Mouse (Mus musculus) liver, embryonic 14.5 days (tissue): ENCODE results near the gene Vps13c. TPM values are rescaled to one million over a fixed set of nuclear protein-coding genes. Genes with fewer than 3 reads are reported as not detected.
A peak's percentile ranks its signal among the peaks of the same experiment; 100 is the strongest.

Experiments used
- ATAC-seq: fragments of 200-750 bp; cut with Nextera tagmentation; 2 replicates; pipeline ENCODE4 v1.8.0; 2017; ENCODE audit warnings: moderate number of reproducible peaks, mild to moderate bottlenecking, moderate library complexity; ENCODE audit not compliant: insufficient read depth
- DNase-seq, 3 experiments: peaks; one replicate each; pipeline ENCODE4 v3.0.0-alpha.2; 2012 to 2013; ENCODE audit warnings: low read depth in 3 of 3, low spot score in 3 of 3
- H3K27ac ChIP-seq: fragments of 300-500 bp; sonication (generic); 2 replicates; pipeline ENCODE4 v1.5.1; 2014; ENCODE audit warnings: moderate library complexity, mild to moderate bottlenecking, control low read depth, inconsistent platforms
- H3K27me3 ChIP-seq: fragments of 300-500 bp; sonication (generic); 2 replicates; pipeline ENCODE4 v1.6.1; 2014; ENCODE audit warnings: mild to moderate bottlenecking, low read length, moderate library complexity; ENCODE audit not compliant: control insufficient read depth, insufficient read depth
- H3K36me3 ChIP-seq: fragments of 300-500 bp; sonication (generic); replicated peaks from 2 replicates; pipeline ENCODE4 v1.6.1; 2014; ENCODE audit warnings: low read depth; ENCODE audit not compliant: control insufficient read depth, insufficient read depth
- H3K4me1 ChIP-seq, 2 experiments: fragments of 200-500 bp in 1 of 2; fragments of 300-500 bp in 1 of 2; sonication (generic) in 1 of 2; replicated peaks; 2 replicates each; pipeline ENCODE4 v1.6.1; 2012 to 2014; ENCODE audit warnings: antibody characterized with exemption in 1 of 2, inconsistent platforms in 1 of 2, low read length in 1 of 2; ENCODE audit not compliant: control insufficient read depth in 2 of 2, insufficient read depth in 2 of 2
- H3K4me2 ChIP-seq: fragments of 300-500 bp; sonication (generic); 2 replicates; pipeline ENCODE4 v1.6.1; 2014; ENCODE audit warnings: low read depth, mild to moderate bottlenecking, control low read depth, moderate library complexity
- H3K4me3 ChIP-seq, 2 experiments: fragments of 200-500 bp in 1 of 2; fragments of 300-500 bp in 1 of 2; sonication (generic) in 1 of 2; 2 replicates each; pipeline ENCODE4 v1.5.1; 2012 to 2014; ENCODE audit warnings: low read depth in 2 of 2, low read length in 2 of 2, mild to moderate bottlenecking in 2 of 2, control low read depth in 1 of 2, inconsistent platforms in 1 of 2, moderate library complexity in 1 of 2; ENCODE audit not compliant: insufficient read depth in 1 of 2
- H3K9ac ChIP-seq: fragments of 300-500 bp; sonication (generic); replicated peaks from 2 replicates; pipeline ENCODE4 v1.6.1; 2014; ENCODE audit warnings: mild to moderate bottlenecking, control low read depth, moderate library complexity
- H3K9me3 ChIP-seq: fragments of 300-500 bp; sonication (generic); 2 replicates; pipeline ENCODE4 v1.6.1; 2016; ENCODE audit warnings: low read length, mixed read lengths; ENCODE audit not compliant: control insufficient read depth
- CTCF ChIP-seq: IDR thresholded peaks from 2 replicates; pipeline ENCODE4 v1.5.1; 2016; ENCODE audit warnings: antibody characterized with exemption, low read depth, control low read depth
- EP300 ChIP-seq: IDR thresholded peaks from 2 replicates; pipeline ENCODE4 v1.6.1; 2016; ENCODE audit warnings: antibody characterized with exemption, low read depth
- WGBS: fragments of 180-500 bp; shearing (Covaris S2); extraction: QIAGEN DNeasy Blood & Tissue Kit; methylation state at CpG from one replicate; pipeline ENCODE4 v1.1.7; 2014; ENCODE audit not compliant: insufficient replicate concordance; 5-methylcytosine and 5-hydroxymethylcytosine counted together
- polyA plus RNA-seq, 2 experiments: library from polyadenylated mRNA; depleted of rRNA in 1 of 2; stranded (reverse) in 1 of 2; unstranded in 1 of 2; fragments of >200 nt; fragmentation: Nextera tagmentation in 1 of 2; extraction: Ambion mirVana in 1 of 2; gene quantifications; 2 replicates each; pipeline versions ENCODE4 v1.2.1 to v1.2.3; 2012 to 2014

The Vps13c gene
- polyA plus RNA-seq, 2 experiments = 6.6 to 7.2 TPM

GRCm38 (mm10) chr9:67975491-67975890, 135.3 kb downstream of the Vps13c start:
- H3K4me1 ChIP-seq = no peaks in the 10 kb centered on the region
- peaks cover 21% of the 10 kb centered on the region for H3K36me3 ChIP-seq
- no peak for TF ChIP-seq CTCF
- TF ChIP-seq EP300 = no peak
- 87% methylated on average over 9 of the region's 9 CpGs for WGBS
- no peaks in the 10 kb centered on the region for H3K27me3 ChIP-seq
- no peak for DNase-seq
- no peak overlapping the region for H3K9ac ChIP-seq
- no peak overlapping the region for H3K4me2 ChIP-seq
- no peaks in the 10 kb centered on the region for H3K9me3 ChIP-seq
- H3K27ac ChIP-seq = no peak overlapping the region
- ATAC-seq = no peak
- H3K4me3 ChIP-seq = no peak overlapping the region

DNA sequence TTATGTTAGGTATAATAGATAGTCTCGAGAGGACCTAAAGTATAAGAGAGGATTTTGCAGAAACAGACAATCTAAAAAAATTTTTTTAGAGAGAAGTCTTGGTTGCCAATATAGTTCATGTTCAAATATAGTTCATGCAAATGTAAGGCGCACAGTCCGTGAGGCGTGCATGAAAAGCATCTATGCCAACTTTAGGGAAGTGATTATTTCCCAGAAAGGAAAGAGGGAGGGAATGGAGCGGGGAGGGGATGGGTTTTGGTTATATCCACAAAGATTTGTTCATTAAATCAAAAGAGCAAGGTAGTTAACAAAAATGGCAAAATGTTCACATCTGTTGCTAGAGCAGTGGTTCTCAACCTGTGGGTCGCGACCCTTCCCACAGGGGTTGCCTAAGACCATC, 166.4 kb downstream of the Vps13c start:
- no peak for ATAC-seq
- Histone ChIP-seq H3K27ac (no peak overlapping the region), H3K36me3 (no peaks in the 10 kb centered on the region), H3K4me2 (no peak overlapping the region), H3K27me3 (no peaks in the 10 kb centered on the region), H3K4me3 (no peak overlapping the region), H3K9ac (no peak overlapping the region), H3K4me1 (no peaks in the 10 kb centered on the region), H3K9me3 (no peaks in the 10 kb centered on the region)
- no peak for TF ChIP-seq EP300
- no peak for TF ChIP-seq CTCF
- WGBS = 73% methylated on average over 7 of the region's 7 CpGs
- DNase-seq = no peak

DNA sequence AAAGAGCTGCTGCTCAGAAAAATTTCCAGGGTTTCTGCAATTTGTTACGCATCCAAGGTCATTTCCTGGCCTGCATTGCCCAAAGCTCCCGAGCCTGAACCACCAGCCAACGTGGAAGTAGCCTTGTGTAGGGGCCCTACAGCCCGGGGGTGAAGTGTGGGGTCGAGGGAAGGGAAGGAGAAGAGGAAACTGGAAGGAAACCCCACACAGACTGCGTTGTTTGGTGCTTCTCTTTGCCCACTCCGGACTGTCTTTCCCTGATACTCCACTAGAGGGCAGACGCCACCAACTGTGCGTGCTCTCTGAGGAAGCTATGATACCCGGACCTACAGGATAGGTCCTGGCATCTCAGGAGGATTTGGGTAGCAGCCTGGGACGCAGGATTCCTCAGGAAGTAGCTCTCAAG, 174.8 kb downstream of the Vps13c start:
- no peak for ATAC-seq
- DNase-seq = peak; percentile 11 to 16 (median 12)
- Histone ChIP-seq H3K27me3 (no peaks in the 10 kb centered on the region), H3K27ac (no peak overlapping the region), H3K4me3 (no peak overlapping the region), H3K36me3 (no peaks in the 10 kb centered on the region), H3K4me2 (no peak overlapping the region), H3K9me3 (no peaks in the 10 kb centered on the region), H3K4me1 (no peaks in the 10 kb centered on the region), H3K9ac (no peak overlapping the region)
- TF ChIP-seq EP300 (no peak), CTCF (peak; percentile 93)
- 8% methylated on average over 11 of the region's 11 CpGs for WGBS

DNA sequence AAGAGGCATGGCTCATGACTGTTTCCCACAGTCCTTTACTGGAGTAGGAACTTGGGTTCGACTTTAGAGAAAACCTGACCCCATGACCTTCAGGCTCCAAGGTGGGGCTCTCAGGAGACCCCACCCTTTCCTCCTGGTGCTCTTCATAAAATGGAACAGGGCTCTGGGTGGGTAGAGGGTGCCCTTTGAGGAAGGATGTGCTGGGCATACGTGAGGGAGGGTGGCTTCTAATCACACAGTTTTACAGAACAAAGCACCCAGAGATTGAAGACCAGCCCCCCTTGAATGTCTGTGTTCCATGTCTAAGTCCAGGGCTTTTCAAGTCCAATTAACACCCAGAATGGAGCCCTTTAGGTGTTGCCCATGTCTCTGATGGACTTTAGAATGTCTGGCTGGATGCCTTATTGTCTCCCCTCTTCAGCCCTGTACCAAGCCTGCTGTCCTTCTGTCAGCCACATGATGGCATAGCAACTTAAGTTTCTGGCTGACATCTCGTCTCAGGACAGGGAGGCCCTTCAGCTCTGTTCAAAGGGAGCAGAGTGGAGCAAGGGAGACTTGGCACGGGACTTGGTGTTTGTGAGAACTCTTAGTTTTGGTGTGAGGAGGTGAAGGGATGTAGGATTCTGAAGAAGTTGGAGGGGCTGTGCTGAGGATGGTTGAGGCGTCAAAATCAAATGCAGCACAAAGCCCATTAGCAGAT, 176.2 kb downstream of the Vps13c start:
- H3K4me1 ChIP-seq = no peaks in the 10 kb centered on the region
- H3K9me3 ChIP-seq = no peaks in the 10 kb centered on the region
- TF ChIP-seq EP300 = no peak
- peak; percentile 31; the same call in 1 of the 2 replicates for TF ChIP-seq CTCF
- DNase-seq (no peak), ATAC-seq (no peak)
- no peak overlapping the region for H3K27ac ChIP-seq
- H3K36me3 ChIP-seq = no peaks in the 10 kb centered on the region
- H3K27me3 ChIP-seq = no peaks in the 10 kb centered on the region
- WGBS = 41% methylated on average over 5 of the region's 5 CpGs
- H3K4me3 ChIP-seq = no peak overlapping the region
- H3K9ac ChIP-seq = no peak overlapping the region
- H3K4me2 ChIP-seq = no peak overlapping the region

GRCm38 (mm10) chr9:68020776-68021365, 180.7 kb downstream of the Vps13c start:
- H3K4me2 ChIP-seq = no peak overlapping the region
- TF ChIP-seq EP300 (no peak), CTCF (no peak)
- no peaks in the 10 kb centered on the region for H3K4me1 ChIP-seq
- no peaks in the 10 kb centered on the region for H3K36me3 ChIP-seq
- H3K27me3 ChIP-seq = no peaks in the 10 kb centered on the region
- no peaks in the 10 kb centered on the region for H3K9me3 ChIP-seq
- no peak overlapping the region for H3K4me3 ChIP-seq
- no peak overlapping the region for H3K9ac ChIP-seq
- 57% methylated on average over 8 of the region's 8 CpGs for WGBS
- no peak for ATAC-seq
- no peak for DNase-seq
- H3K27ac ChIP-seq = no peak overlapping the region
